Mouse (Mus musculus): ENCODE measurements at regions not wholly inside any gene's neighbourhood (a gene's known extent, or its start where the extent isn't known, plus 50 kb on each side); places are given as distances from the start of the nearest gene placed in this dataset.

GRCm38 (mm10) chr13:37585476-37585875 is 192.7 kb upstream of the Rreb1 start:
- TF ChIP-seq CTCF (IDR thresholded peaks at IDR 0.05; ENCODE audit: control insufficient read depth, insufficient read depth, insufficient replicate concordance, low read depth, low read length): no peak
- no peak for TF ChIP-seq POLR2A (IDR thresholded peaks at IDR 0.05; ENCODE audit: control insufficient read depth, low read depth, low read length)

All from testis, adult 2 months (tissue).